Mouse (Mus musculus) cerebellum, adult 2 months (tissue): ENCODE data around the gene Zfhx2.

ENCODE experiments used
- CTCF ChIP-seq: fragments of 200-500 bp; IDR thresholded peaks from 2 replicates; pipeline ENCODE4 v1.5.1; 2011; ENCODE audit warnings: low read depth, mild to moderate bottlenecking, control low read depth, low read length, moderate library complexity, borderline replicate concordance; ENCODE audit not compliant: insufficient read depth
- POLR2A ChIP-seq: fragments of 200-500 bp; IDR thresholded peaks from 2 replicates; pipeline ENCODE4 v1.6.1; 2011; ENCODE audit warnings: low read length, control low read depth, borderline replicate concordance; ENCODE audit not compliant: insufficient read depth

DNA sequence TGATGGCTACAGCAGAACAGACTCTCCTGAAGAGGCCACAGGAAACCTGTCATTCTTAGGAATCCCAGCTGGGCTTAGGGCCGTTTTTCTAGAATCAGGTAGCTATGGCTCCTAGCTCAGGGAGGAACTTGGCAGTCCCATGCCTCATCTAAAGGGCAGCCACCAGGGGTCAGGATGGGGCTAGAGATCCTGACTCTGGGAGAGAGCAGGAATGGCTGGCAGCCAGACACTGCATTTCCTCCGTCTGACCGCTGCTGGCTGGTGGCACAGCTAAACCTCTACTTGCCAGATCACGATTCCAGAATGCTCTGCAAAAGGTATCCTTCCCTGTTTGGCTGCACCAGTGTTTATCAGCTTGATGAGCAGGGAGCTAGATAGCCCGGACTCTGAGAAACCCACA, 29.8 kb upstream of the Zfhx2 start:
- peak; percentile 63; the same call in 1 of the 2 replicates for TF ChIP-seq POLR2A
- peak; percentile 88 for TF ChIP-seq CTCF
